Mouse (Mus musculus): ENCODE measurements at regions not wholly inside any gene's neighbourhood (a gene's known extent, or its start where the extent isn't known, plus 50 kb on each side); places are given as distances from the start of the nearest gene placed in this dataset.

DNA sequence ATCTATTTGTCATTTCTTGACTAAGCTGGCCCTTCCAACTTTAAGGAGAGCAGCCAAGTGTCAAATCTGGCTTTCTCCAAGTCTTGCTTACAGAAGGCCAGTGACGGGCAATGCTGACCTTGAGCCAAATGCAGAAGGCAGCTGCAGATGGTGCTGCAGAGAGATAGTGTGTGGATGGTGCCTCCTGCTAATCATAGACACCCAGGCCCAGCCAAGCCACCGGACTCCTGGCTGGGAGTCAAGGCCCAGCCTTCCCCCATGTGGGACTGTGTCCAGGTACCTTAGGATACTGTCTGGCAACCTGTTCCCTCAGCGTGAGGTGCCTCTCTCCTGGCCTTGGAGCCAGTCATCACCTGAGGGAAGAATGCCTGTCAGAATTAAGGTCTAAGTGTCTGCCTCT is 319.3 kb downstream of the En1 start:
- TF ChIP-seq CTCF (IDR thresholded peaks at IDR 0.05; ENCODE audit: low read depth, low read length) (no peak), GATA1 (IDR thresholded peaks at IDR 0.05; ENCODE audit: borderline replicate concordance, low read length) (no peak), POLR2AphosphoS5 (IDR thresholded peaks at IDR 0.05; ENCODE audit: insufficient replicate concordance, low read depth, low read length) (no peak), TAL1 (conservative IDR thresholded peaks at IDR 0.05; ENCODE audit: low read depth, low read length) (no peak), GATA2 (IDR thresholded peaks at IDR 0.05; ENCODE audit: borderline replicate concordance, low read depth, low read length) (no peak)

All from G1E (cell line).